Mouse (Mus musculus): Measurements from ENCODE around the gene Uchl5. TPM values are rescaled to one million over a fixed set of nuclear protein-coding genes. Genes with fewer than 3 reads are reported as not detected.

Gene Uchl5
- polyA plus RNA-seq, 1 experiment from 2014 or later: 66.9 TPM

DNA sequence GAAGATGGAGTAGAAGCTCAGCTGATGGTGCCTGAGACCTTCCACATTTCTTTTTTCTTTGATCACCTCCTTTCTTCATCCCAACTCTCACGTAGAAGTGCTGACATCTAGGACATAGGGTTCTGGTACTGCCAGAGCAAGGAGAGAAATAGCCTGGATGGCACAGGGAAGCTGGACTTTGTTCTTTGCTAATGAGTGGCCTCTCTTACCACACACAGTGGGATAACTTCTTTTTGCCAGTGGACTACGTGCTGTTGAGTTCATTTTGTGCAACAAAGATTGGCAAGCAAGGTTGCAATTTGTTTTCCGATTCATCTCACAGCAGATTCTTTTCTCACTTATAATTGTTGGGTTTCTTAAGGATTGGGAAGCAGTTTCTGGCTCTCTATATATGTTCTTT is 45.6 kb downstream of the Uchl5 start:
- Histone ChIP-seq H3K27ac (ENCODE audit: low read depth, low read length) (no peak overlapping the region), H3K4me2 (no peak overlapping the region), H3K9me3 (replicated peaks; ENCODE audit: control insufficient read depth, low read length) (no peaks in the 10 kb centered on the region), H3K27me3 (ENCODE audit: control insufficient read depth, insufficient read depth, low read length) (no peaks in the 10 kb centered on the region), H3K9ac (ENCODE audit: low read depth, low read length) (no peak overlapping the region), H3K36me3 (ENCODE audit: control insufficient read depth, insufficient read depth, low read length) (no peaks in the 10 kb centered on the region), H3K4me3 (ENCODE audit: low read depth, low read length) (no peak overlapping the region), H3K4me1 (ENCODE audit: control insufficient read depth, insufficient read depth, low read length) (no peaks in the 10 kb centered on the region)
- WGBS (ENCODE audit: insufficient replicate concordance): 79% methylated on average over 3 of the region's 3 CpGs
- ATAC-seq (replicated peaks; ENCODE audit: insufficient number of reproducible peaks, low FRiP score, low TSS enrichment): no peak

DNA sequence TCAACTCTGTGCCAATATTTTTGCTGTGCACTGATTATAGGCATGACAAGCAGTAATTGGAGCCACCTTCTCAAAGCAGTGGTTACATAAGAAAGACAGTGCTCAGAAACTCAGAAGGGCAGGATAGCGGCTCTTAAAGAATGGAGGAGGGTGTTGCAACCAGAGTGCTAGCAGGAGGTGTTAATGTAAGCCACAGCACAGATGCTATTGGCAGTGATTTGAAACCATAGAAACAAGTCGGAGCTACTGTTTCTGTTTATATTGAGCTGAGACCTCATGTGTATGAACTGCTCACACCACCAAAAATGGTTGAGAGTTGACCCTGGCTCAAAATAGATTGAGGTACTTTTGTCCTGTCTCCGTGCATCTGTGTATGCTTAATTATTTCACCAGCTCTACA is 53.6 kb downstream of the Uchl5 start:
- no peaks in the 10 kb centered on the region for H3K27me3 ChIP-seq (ENCODE audit: control insufficient read depth, insufficient read depth, low read length)
- 52% methylated on average over 3 of the region's 3 CpGs for WGBS (ENCODE audit: insufficient replicate concordance)
- H3K9me3 ChIP-seq (replicated peaks; ENCODE audit: control insufficient read depth, low read length): no peaks in the 10 kb centered on the region
- no peaks in the 10 kb centered on the region for H3K4me1 ChIP-seq (ENCODE audit: control insufficient read depth, insufficient read depth, low read length)
- no peak overlapping the region for H3K27ac ChIP-seq (ENCODE audit: low read depth, low read length)
- H3K36me3 ChIP-seq (ENCODE audit: control insufficient read depth, insufficient read depth, low read length): no peaks in the 10 kb centered on the region
- ATAC-seq (replicated peaks; ENCODE audit: insufficient number of reproducible peaks, low FRiP score, low TSS enrichment): no peak
- no peak overlapping the region for H3K4me3 ChIP-seq (ENCODE audit: low read depth, low read length)
- H3K9ac ChIP-seq (ENCODE audit: low read depth, low read length): no peak overlapping the region
- no peak overlapping the region for H3K4me2 ChIP-seq

DNA sequence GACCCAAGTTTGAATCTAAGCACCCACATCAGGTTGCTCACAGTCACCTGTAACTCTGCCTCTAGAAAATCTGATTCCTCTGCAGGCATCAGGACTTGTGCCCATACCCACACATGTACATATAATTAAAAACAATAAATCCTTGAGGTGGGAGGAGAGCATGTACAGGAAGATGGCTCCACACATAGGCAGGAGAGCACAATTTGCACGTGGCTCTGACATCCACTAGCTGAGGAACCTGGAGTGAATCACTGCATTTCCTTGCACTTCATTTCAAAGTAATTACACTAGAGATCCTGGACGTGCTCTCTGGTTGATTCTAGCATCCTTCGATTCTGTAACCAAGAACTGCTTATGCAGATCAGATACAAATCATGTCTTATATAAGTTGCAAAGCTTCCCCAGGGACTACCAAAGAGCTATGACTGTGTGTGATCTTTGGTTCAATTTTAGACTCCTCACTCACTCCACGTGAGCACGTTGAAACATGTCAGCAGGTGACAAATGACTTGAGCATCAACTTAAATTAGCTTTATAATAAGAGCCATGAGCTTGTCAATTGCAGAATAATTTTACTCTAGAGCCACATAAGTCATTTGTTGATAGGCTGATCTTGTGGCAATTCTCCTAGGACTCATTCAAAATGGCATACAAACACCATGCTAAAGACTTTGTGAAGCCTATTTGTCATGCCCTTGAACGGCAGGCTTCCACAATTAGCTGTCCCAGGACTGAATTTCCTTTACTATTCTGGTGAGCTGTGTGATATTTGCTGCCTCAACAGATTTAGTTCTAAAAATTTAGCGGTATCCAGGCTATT is 59.5 kb downstream of the Uchl5 start:
- WGBS (ENCODE audit: insufficient replicate concordance): 61% methylated on average over 7 of the region's 7 CpGs
- Histone ChIP-seq H3K4me1 (ENCODE audit: control insufficient read depth, insufficient read depth, low read length) (no peaks in the 10 kb centered on the region), H3K9ac (ENCODE audit: low read depth, low read length) (no peak overlapping the region), H3K4me3 (ENCODE audit: low read depth, low read length) (no peak overlapping the region), H3K27me3 (ENCODE audit: control insufficient read depth, insufficient read depth, low read length) (no peaks in the 10 kb centered on the region), H3K36me3 (ENCODE audit: control insufficient read depth, insufficient read depth, low read length) (no peaks in the 10 kb centered on the region), H3K27ac (ENCODE audit: low read depth, low read length) (no peak overlapping the region), H3K9me3 (replicated peaks; ENCODE audit: control insufficient read depth, low read length) (no peaks in the 10 kb centered on the region), H3K4me2 (no peak overlapping the region)
- ATAC-seq (replicated peaks; ENCODE audit: insufficient number of reproducible peaks, low FRiP score, low TSS enrichment): no peak

DNA sequence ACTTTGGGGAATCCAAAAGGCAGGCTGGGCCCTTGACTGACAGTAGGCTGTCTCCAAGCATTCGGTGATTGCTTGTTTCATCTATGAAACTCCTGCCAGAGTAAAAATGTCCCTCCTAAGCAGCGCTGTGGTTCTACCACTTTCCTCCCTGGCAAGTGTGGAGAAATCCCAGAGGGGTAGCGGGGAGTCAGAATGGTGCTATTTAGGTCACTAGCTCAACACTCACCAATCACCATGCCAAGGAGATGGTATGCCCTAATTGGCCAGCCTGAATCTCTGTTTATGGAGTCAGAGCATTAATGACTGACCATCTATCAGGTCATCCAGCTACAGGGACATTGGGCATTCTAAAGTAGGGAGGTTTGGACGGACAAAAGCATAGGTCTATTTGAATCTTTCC is 60.6 kb downstream of the Uchl5 start:
- Histone ChIP-seq H3K4me2 (no peak overlapping the region), H3K4me1 (ENCODE audit: control insufficient read depth, insufficient read depth, low read length) (no peaks in the 10 kb centered on the region), H3K36me3 (ENCODE audit: control insufficient read depth, insufficient read depth, low read length) (no peaks in the 10 kb centered on the region), H3K9me3 (replicated peaks; ENCODE audit: control insufficient read depth, low read length) (no peaks in the 10 kb centered on the region), H3K4me3 (ENCODE audit: low read depth, low read length) (no peak overlapping the region), H3K27ac (ENCODE audit: low read depth, low read length) (no peak overlapping the region), H3K9ac (ENCODE audit: low read depth, low read length) (no peak overlapping the region), H3K27me3 (ENCODE audit: control insufficient read depth, insufficient read depth, low read length) (no peaks in the 10 kb centered on the region)
- ATAC-seq (replicated peaks; ENCODE audit: insufficient number of reproducible peaks, low FRiP score, low TSS enrichment): no peak
- 80% methylated on average over 4 of the region's 4 CpGs for WGBS (ENCODE audit: insufficient replicate concordance)

DNA sequence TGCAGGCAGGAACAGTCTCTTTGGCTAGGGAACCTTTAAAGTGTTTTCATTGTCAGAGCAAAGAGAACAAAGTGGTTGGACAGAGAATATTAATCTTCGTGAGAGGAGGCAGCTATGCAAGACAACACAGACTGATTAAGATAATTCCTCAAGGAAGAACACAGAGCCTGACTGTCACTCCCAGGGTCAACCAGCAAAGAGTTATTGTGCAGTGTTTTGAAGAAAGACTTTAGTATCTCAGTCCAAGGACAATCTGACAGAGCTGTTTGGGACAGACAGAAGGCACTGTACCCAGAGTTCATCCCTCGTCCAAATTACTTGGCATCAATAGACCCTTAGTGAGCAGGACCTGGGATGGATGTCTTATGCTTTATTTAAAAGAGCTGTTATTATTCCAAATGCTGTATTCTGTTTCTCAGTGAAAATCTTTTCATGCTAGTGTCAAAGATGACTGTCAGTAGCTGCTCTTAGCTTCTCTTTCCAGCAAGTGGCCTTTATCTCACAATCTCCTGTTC is 61.9 kb downstream of the Uchl5 start:
- no peak for ATAC-seq (replicated peaks; ENCODE audit: insufficient number of reproducible peaks, low FRiP score, low TSS enrichment)
- Histone ChIP-seq H3K4me3 (ENCODE audit: low read depth, low read length) (no peak overlapping the region), H3K36me3 (ENCODE audit: control insufficient read depth, insufficient read depth, low read length) (no peaks in the 10 kb centered on the region), H3K4me2 (no peak overlapping the region), H3K27ac (ENCODE audit: low read depth, low read length) (no peak overlapping the region), H3K27me3 (ENCODE audit: control insufficient read depth, insufficient read depth, low read length) (no peaks in the 10 kb centered on the region), H3K4me1 (ENCODE audit: control insufficient read depth, insufficient read depth, low read length) (no peaks in the 10 kb centered on the region), H3K9me3 (replicated peaks; ENCODE audit: control insufficient read depth, low read length) (no peaks in the 10 kb centered on the region), H3K9ac (ENCODE audit: low read depth, low read length) (no peak overlapping the region)
- 65% methylated on average over 2 of the region's 2 CpGs for whole genome bisulfite sequencing (ENCODE audit: insufficient replicate concordance)

DNA sequence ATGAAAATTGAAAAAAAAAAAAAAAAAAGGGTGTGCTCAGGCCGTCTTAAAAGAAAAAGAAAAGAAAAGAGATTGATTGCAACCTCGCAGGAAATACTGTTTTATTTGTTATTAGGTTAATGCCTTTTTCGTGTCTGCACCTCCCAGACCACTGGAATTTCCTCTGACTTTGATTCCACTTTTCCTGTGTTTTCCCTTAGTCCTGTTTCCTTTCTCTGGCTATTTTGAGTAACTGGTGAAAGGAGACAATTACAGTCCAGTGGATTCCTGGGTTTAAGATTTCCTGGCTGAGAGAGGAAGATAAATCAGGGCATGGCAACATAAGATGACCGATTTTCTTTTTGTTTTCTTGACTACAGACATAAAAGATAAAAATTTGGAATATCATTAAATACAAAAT is 75.3 kb downstream of the Uchl5 start:
- H3K4me3 ChIP-seq (ENCODE audit: low read depth, low read length): no peak overlapping the region
- WGBS (ENCODE audit: insufficient replicate concordance): 41% methylated on average over 4 of the region's 4 CpGs
- H3K36me3 ChIP-seq (ENCODE audit: control insufficient read depth, insufficient read depth, low read length): no peaks in the 10 kb centered on the region
- H3K9ac ChIP-seq (ENCODE audit: low read depth, low read length): no peak overlapping the region
- no peak for ATAC-seq (replicated peaks; ENCODE audit: insufficient number of reproducible peaks, low FRiP score, low TSS enrichment)
- H3K4me2 ChIP-seq: no peak overlapping the region
- H3K27me3 ChIP-seq (ENCODE audit: control insufficient read depth, insufficient read depth, low read length): no peaks in the 10 kb centered on the region
- H3K4me1 ChIP-seq (ENCODE audit: control insufficient read depth, insufficient read depth, low read length): no peaks in the 10 kb centered on the region
- no peak overlapping the region for H3K27ac ChIP-seq (ENCODE audit: low read depth, low read length)
- no peaks in the 10 kb centered on the region for H3K9me3 ChIP-seq (replicated peaks; ENCODE audit: control insufficient read depth, low read length)

DNA sequence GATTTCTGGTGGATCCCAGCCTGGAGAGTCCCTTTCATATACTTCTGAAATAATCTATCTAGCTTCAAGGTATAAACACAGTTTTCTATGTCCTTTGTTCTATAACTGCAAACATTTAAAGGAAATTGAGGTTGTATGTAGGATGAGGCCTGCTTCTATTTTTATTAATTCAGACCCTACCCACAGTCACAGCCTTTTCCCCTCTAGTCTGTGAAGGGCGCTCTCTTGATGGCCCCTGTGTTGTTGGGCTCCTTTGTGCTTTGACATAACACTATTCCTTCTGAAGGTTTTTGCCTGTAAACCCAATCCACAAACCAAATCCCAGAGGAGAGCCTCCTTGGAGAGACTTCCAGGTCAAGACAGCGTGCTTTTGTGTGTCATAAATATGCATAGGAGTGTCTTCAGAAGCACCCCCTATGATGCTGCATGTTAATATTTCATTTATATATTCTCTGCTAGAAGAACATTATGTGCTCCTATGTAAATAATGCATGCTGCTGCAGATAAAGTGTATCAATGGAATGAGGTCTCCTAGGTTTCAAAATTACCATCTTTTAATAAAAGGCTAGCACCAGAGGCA is 75.8 kb downstream of the Uchl5 start:
- ATAC-seq (replicated peaks; ENCODE audit: insufficient number of reproducible peaks, low FRiP score, low TSS enrichment): no peak
- Histone ChIP-seq H3K27ac (ENCODE audit: low read depth, low read length) (no peak overlapping the region), H3K9ac (ENCODE audit: low read depth, low read length) (no peak overlapping the region), H3K9me3 (replicated peaks; ENCODE audit: control insufficient read depth, low read length) (no peaks in the 10 kb centered on the region), H3K4me1 (ENCODE audit: control insufficient read depth, insufficient read depth, low read length) (no peaks in the 10 kb centered on the region), H3K36me3 (ENCODE audit: control insufficient read depth, insufficient read depth, low read length) (no peaks in the 10 kb centered on the region), H3K4me2 (no peak overlapping the region), H3K27me3 (ENCODE audit: control insufficient read depth, insufficient read depth, low read length) (no peaks in the 10 kb centered on the region), H3K4me3 (ENCODE audit: low read depth, low read length) (no peak overlapping the region)
- WGBS (ENCODE audit: insufficient replicate concordance): 74% methylated on average over 2 of the region's 2 CpGs

DNA sequence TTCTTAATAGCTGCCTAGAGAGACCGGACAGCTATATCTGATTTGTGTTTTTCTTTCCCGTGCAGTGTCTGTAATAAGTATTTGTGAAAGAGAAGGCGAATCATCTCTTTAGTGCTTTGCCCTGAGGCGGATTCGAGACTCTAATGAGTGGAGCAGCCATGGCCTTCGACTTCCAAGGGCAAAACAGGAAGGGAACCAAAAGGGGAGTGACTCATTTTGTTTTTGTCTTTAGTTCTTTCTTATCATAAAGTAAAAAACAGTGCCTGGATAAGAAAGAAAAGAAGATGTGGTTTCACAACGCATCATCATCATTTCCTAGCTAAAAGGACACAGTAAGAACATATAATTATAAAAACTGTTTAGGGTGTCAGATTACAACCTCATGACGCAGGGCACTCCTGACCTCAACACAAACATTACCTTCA is 76.6 kb downstream of the Uchl5 start:
- no peaks in the 10 kb centered on the region for H3K9me3 ChIP-seq (replicated peaks; ENCODE audit: control insufficient read depth, low read length)
- WGBS (ENCODE audit: insufficient replicate concordance): 62% methylated on average over 8 of the region's 8 CpGs
- no peaks in the 10 kb centered on the region for H3K36me3 ChIP-seq (ENCODE audit: control insufficient read depth, insufficient read depth, low read length)
- H3K9ac ChIP-seq (ENCODE audit: low read depth, low read length): no peak overlapping the region
- no peak overlapping the region for H3K4me3 ChIP-seq (ENCODE audit: low read depth, low read length)
- no peak overlapping the region for H3K4me2 ChIP-seq
- H3K4me1 ChIP-seq (ENCODE audit: control insufficient read depth, insufficient read depth, low read length): no peaks in the 10 kb centered on the region
- H3K27me3 ChIP-seq (ENCODE audit: control insufficient read depth, insufficient read depth, low read length): no peaks in the 10 kb centered on the region
- ATAC-seq (replicated peaks; ENCODE audit: insufficient number of reproducible peaks, low FRiP score, low TSS enrichment): no peak
- no peak overlapping the region for H3K27ac ChIP-seq (ENCODE audit: low read depth, low read length)

DNA sequence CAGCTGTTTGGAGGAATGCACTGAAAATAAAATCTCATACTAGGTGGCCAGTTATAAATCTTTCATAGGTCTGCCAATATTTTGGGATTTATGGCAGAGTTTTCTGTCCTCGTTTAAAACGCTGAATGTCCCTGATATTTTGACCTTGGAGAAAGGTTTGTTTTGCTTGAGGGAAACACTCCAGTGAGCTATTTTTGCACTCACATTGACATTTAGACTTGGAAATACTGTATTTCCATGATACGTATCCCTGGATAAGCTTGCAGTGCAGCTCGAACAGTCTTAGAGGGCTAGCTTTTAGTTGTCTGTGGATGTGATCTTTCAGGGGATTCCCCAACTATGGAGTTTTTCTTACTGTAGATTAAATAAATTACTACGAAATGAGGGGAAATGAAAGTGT is 78.6 kb downstream of the Uchl5 start:
- 72% methylated on average over 5 of the region's 5 CpGs for WGBS (ENCODE audit: insufficient replicate concordance)
- no peak overlapping the region for H3K4me3 ChIP-seq (ENCODE audit: low read depth, low read length)
- H3K27ac ChIP-seq (ENCODE audit: low read depth, low read length): no peak overlapping the region
- H3K4me1 ChIP-seq (ENCODE audit: control insufficient read depth, insufficient read depth, low read length): no peaks in the 10 kb centered on the region
- no peaks in the 10 kb centered on the region for H3K9me3 ChIP-seq (replicated peaks; ENCODE audit: control insufficient read depth, low read length)
- no peak overlapping the region for H3K9ac ChIP-seq (ENCODE audit: low read depth, low read length)
- H3K4me2 ChIP-seq: no peak overlapping the region
- no peak for ATAC-seq (replicated peaks; ENCODE audit: insufficient number of reproducible peaks, low FRiP score, low TSS enrichment)
- H3K27me3 ChIP-seq (ENCODE audit: control insufficient read depth, insufficient read depth, low read length): no peaks in the 10 kb centered on the region
- H3K36me3 ChIP-seq (ENCODE audit: control insufficient read depth, insufficient read depth, low read length): no peaks in the 10 kb centered on the region

Data from heart, embryonic 11.5 days (tissue).